Mouse (Mus musculus) hindbrain, embryonic 10.5 days (tissue): ENCODE data around the gene Sh2d1b1. TPM values are rescaled to one million over a fixed set of nuclear protein-coding genes. Genes with fewer than 3 reads are reported as not detected.
"Not testable (repeated sequence)": the region's sequence is repeated elsewhere in the genome, so short reads cannot be mapped to it uniquely, and the experiment has no call there.

Experiments
- DNase-seq: peaks from one replicate; pipeline ENCODE4 v3.0.0-alpha.2; 2017; ENCODE audit warnings: low spot score
- H3K27ac ChIP-seq: fragments of 300-500 bp; sonication (generic); 2 replicates; pipeline ENCODE4 v1.5.1; 2016; ENCODE audit warnings: mild to moderate bottlenecking, moderate library complexity
- H3K27me3 ChIP-seq: fragments of 300-500 bp; sonication (generic); 2 replicates; pipeline ENCODE4 v1.6.1; 2016; ENCODE audit warnings: mild to moderate bottlenecking; ENCODE audit not compliant: poor library complexity, insufficient read depth, severe bottlenecking
- H3K36me3 ChIP-seq: fragments of 300-500 bp; sonication (generic); 2 replicates; pipeline ENCODE4 v1.6.1; 2016; ENCODE audit warnings: mild to moderate bottlenecking, moderate library complexity
- H3K4me1 ChIP-seq: fragments of 300-500 bp; sonication (generic); replicated peaks from 2 replicates; pipeline ENCODE4 v1.6.1; 2016; ENCODE audit warnings: mild to moderate bottlenecking
- H3K4me3 ChIP-seq: fragments of 300-500 bp; sonication (generic); 2 replicates; pipeline ENCODE4 v1.5.1; 2016; ENCODE audit warnings: mild to moderate bottlenecking, moderate library complexity
- H3K9me3 ChIP-seq: fragments of 300-500 bp; sonication (generic); 2 replicates; pipeline ENCODE4 v1.6.1; 2016; ENCODE audit warnings: mild to moderate bottlenecking, moderate library complexity
- WGBS: fragments of 180-500 bp; shearing (Covaris S2); methylation state at CpG from one replicate; pipeline ENCODE4 v1.1.7; 2016; 5-methylcytosine and 5-hydroxymethylcytosine counted together
- polyA plus RNA-seq: library from polyadenylated mRNA; unstranded; fragments of >200 nt; fragmentation: Nextera tagmentation; extraction: Ambion mirVana; gene quantifications from 2 replicates; pipeline ENCODE4 v1.2.1, GENCODE M21; 2016

The Sh2d1b1 gene
- polyA plus RNA-seq = not detected in 2 replicates

- H3K27me3 ChIP-seq = no peaks in the 10 kb centered on the region
- no peak for DNase-seq
- H3K36me3 ChIP-seq = no peaks in the 10 kb centered on the region
- no peak within 1 kb of the TSS for H3K27ac ChIP-seq
- H3K4me3 ChIP-seq = no peak within 1 kb of the TSS
- 88% methylated on average over 3 of the region's 3 CpGs for WGBS
- peaks cover 4% of the 10 kb centered on the region; the same call in 1 of the 2 replicates for H3K9me3 ChIP-seq
- H3K4me1 ChIP-seq = no peaks in the 10 kb centered on the region
These were observed at the start of gene Sh2d1b1 for GRCm38 (mm10) chr1:170277016-170277415. Gene Sh2d1b1 (plus strand): TSS chr1:170277320.

- H3K4me1 ChIP-seq, H3K9me3 ChIP-seq, DNase-seq, H3K27me3 ChIP-seq, H3K4me3 ChIP-seq, H3K27ac ChIP-seq, H3K36me3 ChIP-seq: not testable (repeated sequence)
- WGBS = 82% methylated on average over 6 of the region's 6 CpGs
These were observed 44.4 kb upstream of the Sh2d1b1 start, which contains the start of gene Sh2d1b2 for GRCm38 (mm10) chr1:170232688-170233087. Gene Sh2d1b2 (plus strand): TSS chr1:170232749.

GRCm38 (mm10) chr1:170245016-170245415, 32.1 kb upstream of the Sh2d1b1 start:
- WGBS = 86% methylated on average over 3 of the region's 3 CpGs
- Histone ChIP-seq H3K4me1 (no peaks in the 10 kb centered on the region), H3K4me3 (no peak overlapping the region), H3K36me3 (no peaks in the 10 kb centered on the region), H3K27me3 (no peaks in the 10 kb centered on the region), H3K9me3 (no peaks in the 10 kb centered on the region), H3K27ac (no peak overlapping the region)
- no peak for DNase-seq

GRCm38 (mm10) chr1:170254893-170255559, 22.1 kb upstream of the Sh2d1b1 start:
- no peaks in the 10 kb centered on the region for H3K9me3 ChIP-seq
- peaks cover 11% of the 10 kb centered on the region for H3K27me3 ChIP-seq
- H3K4me1 ChIP-seq = peaks cover 9% of the 10 kb centered on the region
- no peak for DNase-seq
- peak overlapping the region; percentile 91 for H3K27ac ChIP-seq
- WGBS = 30% methylated on average over 30 of the region's 30 CpGs
- peak overlapping the region; percentile 90 for H3K4me3 ChIP-seq
- no peaks in the 10 kb centered on the region for H3K36me3 ChIP-seq

DNA sequence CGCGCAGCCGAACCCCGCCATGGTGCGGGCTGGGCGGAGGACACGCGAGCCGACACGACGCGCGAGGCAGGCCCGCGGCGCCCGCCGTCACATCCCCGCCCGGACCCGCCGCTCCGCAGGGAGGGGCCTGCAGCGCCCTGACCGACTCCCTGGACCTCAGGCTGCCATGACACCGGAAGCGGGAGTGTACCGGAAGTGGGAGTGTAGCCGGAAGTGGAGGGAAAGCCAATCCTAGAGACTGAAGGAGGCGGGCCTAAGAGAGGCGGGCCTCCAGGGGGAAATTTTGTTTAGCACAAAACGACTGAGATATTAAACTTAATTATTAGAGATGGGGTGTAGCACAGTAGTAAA, 21.6 kb upstream of the Sh2d1b1 start:
- 11% methylated on average over 32 of the region's 32 CpGs for WGBS
- H3K4me3 ChIP-seq = peak overlapping the region; percentile 90
- peak; percentile 90 for DNase-seq

DNA sequence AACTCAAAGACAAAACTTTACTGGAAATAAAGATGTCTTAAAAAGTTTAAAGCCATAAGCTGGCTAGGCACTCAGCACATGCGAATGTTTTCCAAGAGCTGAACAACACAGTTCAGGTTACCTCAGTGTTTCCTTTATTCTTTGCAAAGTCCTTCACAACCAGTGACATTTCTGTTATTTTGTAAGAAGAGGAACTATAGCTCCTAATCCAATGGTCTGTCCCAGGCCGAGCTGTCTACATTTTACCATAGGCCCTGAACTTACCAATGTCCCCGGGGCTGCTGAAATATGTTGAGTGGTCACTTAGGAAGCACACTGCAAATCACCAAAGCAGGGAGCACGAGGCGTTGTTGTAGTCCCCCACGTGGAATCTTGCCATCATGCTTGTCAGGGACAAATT, 6.8 kb upstream of the Sh2d1b1 start:
- no peak for DNase-seq
- 85% methylated on average over 6 of the region's 6 CpGs for WGBS
- Histone ChIP-seq H3K36me3 (no peaks in the 10 kb centered on the region), H3K27me3 (no peaks in the 10 kb centered on the region), H3K4me1 (no peaks in the 10 kb centered on the region), H3K9me3 (peaks cover 13% of the 10 kb centered on the region), H3K4me3 (no peak overlapping the region), H3K27ac (no peak overlapping the region)

More for the DNA sequence above, 21.6 kb upstream of the Sh2d1b1 start:
- Histone ChIP-seq H3K36me3 (no peaks in the 10 kb centered on the region), H3K27ac (peak overlapping the region; percentile 91), H3K9me3 (no peaks in the 10 kb centered on the region), H3K27me3 (peaks cover 11% of the 10 kb centered on the region), H3K4me1 (peaks cover 9% of the 10 kb centered on the region)

DNA sequence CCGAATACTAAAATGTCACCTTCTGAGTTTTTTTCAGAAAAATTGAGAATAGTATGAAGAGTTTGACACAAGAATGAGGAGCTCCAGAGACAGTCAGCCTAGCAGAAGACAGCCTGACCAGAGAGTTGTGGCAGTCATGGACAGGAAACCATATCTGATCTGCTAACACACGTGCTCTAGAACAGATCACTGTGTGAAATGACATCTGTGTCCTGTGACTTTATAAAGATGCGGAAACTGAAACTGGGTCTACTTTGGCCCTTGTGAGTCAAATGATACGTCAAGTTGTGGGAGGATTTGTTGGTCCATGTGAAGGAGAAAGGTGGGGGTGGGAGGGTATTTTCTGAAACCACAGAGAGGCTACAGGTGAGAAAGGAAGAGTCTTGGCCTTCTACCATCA, 6.4 kb upstream of the Sh2d1b1 start:
- DNase-seq = no peak
- Histone ChIP-seq H3K4me3 (no peak overlapping the region), H3K27me3 (no peaks in the 10 kb centered on the region), H3K4me1 (no peaks in the 10 kb centered on the region), H3K9me3 (peaks cover 16% of the 10 kb centered on the region), H3K27ac (no peak overlapping the region), H3K36me3 (no peaks in the 10 kb centered on the region)
- 93% methylated on average over 4 of the region's 4 CpGs for WGBS

- no peaks in the 10 kb centered on the region for H3K4me1 ChIP-seq
- DNase-seq = no peak
These were observed 3.9 kb upstream of the Sh2d1b1 start for GRCm38 (mm10) chr1:170273252-170273651.

DNA sequence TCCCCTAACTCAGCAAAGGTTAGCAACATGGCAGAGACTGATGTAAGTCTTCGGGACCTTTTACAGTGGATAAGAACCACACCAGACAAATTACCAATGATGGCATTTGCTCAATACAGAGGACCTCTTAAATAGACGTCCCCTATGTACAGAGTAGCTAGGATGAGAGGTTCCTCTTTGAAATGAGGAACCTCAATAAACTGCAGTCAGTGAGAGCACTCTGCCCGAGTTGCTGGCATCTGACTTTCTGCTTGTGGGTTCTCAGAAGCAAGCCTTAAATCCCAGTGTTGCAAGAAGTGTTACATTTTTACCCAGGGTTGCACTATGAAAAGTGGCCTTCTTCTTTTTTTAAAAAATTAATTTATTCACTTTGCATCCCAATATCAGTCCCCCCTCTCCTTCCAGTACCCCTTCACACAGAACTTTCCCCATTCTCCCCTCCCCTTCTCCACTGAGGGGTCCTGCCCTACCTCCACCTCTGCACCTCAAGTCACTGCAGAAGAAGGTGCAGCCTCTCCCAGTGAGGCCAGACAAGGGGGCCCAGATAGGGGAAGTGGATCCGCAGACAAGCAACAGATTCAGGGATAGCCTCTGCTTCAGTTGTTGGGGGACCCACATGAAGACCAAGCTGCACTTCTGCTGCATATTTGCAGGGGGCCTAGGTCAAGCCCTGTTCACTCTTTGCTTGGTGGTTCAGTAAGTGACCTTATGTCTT, 5.5 kb downstream of the Sh2d1b1 start:
- Histone ChIP-seq H3K4me1 (no peaks in the 10 kb centered on the region), H3K36me3 (no peaks in the 10 kb centered on the region), H3K27me3 (no peaks in the 10 kb centered on the region), H3K27ac (no peak overlapping the region), H3K9me3 (no peaks in the 10 kb centered on the region), H3K4me3 (no peak overlapping the region)
- no peak for DNase-seq
- 84% methylated on average over 4 of the region's 4 CpGs for WGBS

More at GRCm38 (mm10) chr1:170273252-170273651, 3.9 kb upstream of the Sh2d1b1 start:
- Histone ChIP-seq H3K36me3 (no peaks in the 10 kb centered on the region), H3K27ac (no peak overlapping the region), H3K9me3 (peaks cover 4% of the 10 kb centered on the region; the same call in 1 of the 2 replicates), H3K27me3 (no peaks in the 10 kb centered on the region), H3K4me3 (no peak overlapping the region)

DNA sequence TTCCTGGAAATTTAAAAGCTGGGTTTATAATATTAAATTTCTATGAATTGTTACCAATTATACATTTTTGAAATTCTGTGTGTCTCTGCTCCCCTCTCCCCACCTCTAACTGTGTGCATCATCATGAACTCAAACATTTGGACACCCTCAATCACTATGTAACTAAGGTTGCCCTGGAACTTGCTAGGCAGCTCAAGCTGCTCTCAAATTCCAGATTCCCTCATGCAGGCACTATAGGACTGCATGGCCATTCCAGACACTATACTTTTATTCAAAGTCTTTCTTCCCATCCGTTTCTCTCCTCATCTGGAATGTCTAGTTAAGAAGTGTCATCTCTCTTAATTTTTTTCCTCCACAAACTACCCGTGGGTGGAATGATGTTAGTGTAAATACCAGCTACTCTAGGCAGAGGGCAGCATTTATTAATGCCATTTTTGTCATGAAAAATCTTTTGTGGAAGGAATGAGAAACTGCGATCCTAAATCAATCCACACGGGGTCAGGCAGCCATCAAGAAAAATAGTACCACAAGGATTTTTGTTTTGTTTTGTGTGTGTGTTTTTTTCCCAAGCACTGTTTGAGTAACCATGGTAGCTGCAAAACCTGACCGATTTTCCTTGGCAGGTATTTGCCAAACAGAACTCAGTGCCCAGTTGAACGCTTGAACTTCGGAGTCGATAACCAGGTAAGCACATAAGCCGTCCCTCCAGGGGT, 15.3 kb downstream of the Sh2d1b1 start:
- peaks cover 7% of the 10 kb centered on the region; the same call in 1 of the 2 replicates for H3K4me1 ChIP-seq
- no peaks in the 10 kb centered on the region for H3K9me3 ChIP-seq
- WGBS = 44% methylated on average over 9 of the region's 9 CpGs
- no peak overlapping the region for H3K27ac ChIP-seq
- peak; percentile 39 for DNase-seq
- H3K36me3 ChIP-seq = no peaks in the 10 kb centered on the region
- H3K4me3 ChIP-seq = no peak overlapping the region
- no peaks in the 10 kb centered on the region for H3K27me3 ChIP-seq

GRCm38 (mm10) chr1:170293257-170293656, 16.1 kb downstream of the Sh2d1b1 start:
- no peak for DNase-seq
- no peak overlapping the region for H3K4me3 ChIP-seq
- H3K27ac ChIP-seq = no peak overlapping the region
- WGBS = 85% methylated on average over 5 of the region's 5 CpGs
- H3K4me1 ChIP-seq = peaks cover 7% of the 10 kb centered on the region; the same call in 1 of the 2 replicates
- no peaks in the 10 kb centered on the region for H3K9me3 ChIP-seq
- H3K27me3 ChIP-seq = no peaks in the 10 kb centered on the region
- no peaks in the 10 kb centered on the region for H3K36me3 ChIP-seq

DNA sequence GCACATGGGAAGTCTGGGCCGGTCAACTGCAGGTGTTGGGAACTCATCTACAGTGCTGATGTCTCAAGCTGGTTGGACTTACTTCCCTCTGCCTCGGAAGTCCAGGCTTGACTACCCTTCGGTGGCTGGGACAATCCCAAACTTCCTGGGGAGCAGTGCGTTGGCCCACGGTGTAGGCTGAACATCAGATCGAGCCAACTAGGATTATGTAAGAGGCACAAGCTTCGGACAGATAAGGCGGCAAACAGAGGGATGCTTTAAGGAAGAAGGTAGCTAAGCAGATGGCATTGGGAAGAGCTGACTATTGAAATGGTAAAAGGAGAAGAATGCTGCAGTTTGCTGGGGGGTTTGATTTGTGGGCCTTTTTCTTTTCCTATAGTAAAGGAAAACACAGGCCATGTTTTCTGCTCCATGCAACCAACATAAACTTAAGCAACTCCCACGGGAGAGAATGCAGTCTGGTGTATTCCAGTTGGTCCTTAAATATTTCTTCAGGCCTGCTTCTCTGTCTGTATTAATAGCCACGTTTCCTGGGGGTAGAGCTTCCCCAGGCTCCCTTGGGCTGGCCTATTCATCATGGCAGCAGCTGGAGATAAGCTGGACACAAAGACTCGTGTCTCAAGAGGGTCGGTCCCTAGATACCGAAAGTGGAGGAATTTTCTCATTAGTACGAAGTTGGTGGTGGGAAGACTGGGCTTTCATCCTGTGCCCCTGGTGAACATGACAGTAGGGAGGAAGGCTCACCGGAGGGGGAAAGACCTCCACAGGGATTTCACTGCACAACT, 17.9 kb downstream of the Sh2d1b1 start:
- H3K36me3 ChIP-seq = no peaks in the 10 kb centered on the region
- H3K27me3 ChIP-seq = no peaks in the 10 kb centered on the region
- H3K9me3 ChIP-seq = no peaks in the 10 kb centered on the region
- no peak overlapping the region for H3K4me3 ChIP-seq
- peak overlapping the region; percentile 50 for H3K27ac ChIP-seq
- no peak for DNase-seq
- WGBS = 76% methylated on average over 15 of the region's 15 CpGs
- H3K4me1 ChIP-seq = peaks cover 10% of the 10 kb centered on the region; the same call in 1 of the 2 replicates
